Mouse (Mus musculus) heart, adult 8-10 months (tissue): ENCODE measurements around the gene Ece1. TPM values are rescaled to one million over a fixed set of nuclear protein-coding genes. Genes with fewer than 3 reads are reported as not detected.
A peak's percentile ranks its signal among the peaks of the same experiment; 100 is the strongest.
"Not testable (repeated sequence)": the region's sequence is repeated elsewhere in the genome, so short reads cannot be mapped to it uniquely, and the experiment has no call there.

ENCODE experiments used
- DNase-seq: peaks from one replicate; pipeline ENCODE4 v3.0.0; 2022; ENCODE audit warnings: low spot score
- total RNA-seq, 4 experiments: library from RNA; stranded (reverse); gene quantifications; 2 replicates each; pipeline ENCODE4 v1.2.4; 2022

The Ece1 gene
- total RNA-seq = 100 to 1,000 TPM; 101 to 124 (median 116) TPM

GRCm38 (mm10) chr4:137862019-137862418, at the start of gene Ece1:
Gene Ece1 (plus strand): TSS chr4:137862237.
- DNase-seq = peak; percentile 90

GRCm38 (mm10) chr4:137812946-137813708, 48.9 kb upstream of the Ece1 start:
- peak; percentile 62 for DNase-seq

- DNase-seq = peak; percentile 26
These were observed 47.9 kb upstream of the Ece1 start for GRCm38 (mm10) chr4:137814140-137814539.

GRCm38 (mm10) chr4:137815473-137815872, 46.6 kb upstream of the Ece1 start:
- no peak for DNase-seq

- DNase-seq = peak; percentile 50
These were observed 45.8 kb upstream of the Ece1 start for GRCm38 (mm10) chr4:137816216-137816615.

- DNase-seq = no peak
These were observed 43.7 kb upstream of the Ece1 start for GRCm38 (mm10) chr4:137818341-137818740.

GRCm38 (mm10) chr4:137819487-137819886, 42.5 kb upstream of the Ece1 start:
- DNase-seq = no peak

GRCm38 (mm10) chr4:137820721-137821120, 41.3 kb upstream of the Ece1 start:
- DNase-seq = peak; percentile 58

GRCm38 (mm10) chr4:137822537-137822936, 39.5 kb upstream of the Ece1 start:
- no peak for DNase-seq

GRCm38 (mm10) chr4:137823542-137823941, 38.5 kb upstream of the Ece1 start:
- DNase-seq = no peak

- DNase-seq = no peak
These were observed 37.2 kb upstream of the Ece1 start for GRCm38 (mm10) chr4:137824881-137825280.

GRCm38 (mm10) chr4:137830380-137830779, 31.7 kb upstream of the Ece1 start:
- DNase-seq = no peak

GRCm38 (mm10) chr4:137831598-137831997, 30.4 kb upstream of the Ece1 start:
- no peak for DNase-seq

- peak; percentile 85 for DNase-seq
These were observed 26.3 kb upstream of the Ece1 start for GRCm38 (mm10) chr4:137835624-137836337.

GRCm38 (mm10) chr4:137836741-137837140, 25.3 kb upstream of the Ece1 start:
- DNase-seq = no peak

- DNase-seq = peak; percentile 81
These were observed 24.2 kb upstream of the Ece1 start for GRCm38 (mm10) chr4:137837792-137838191.

- no peak for DNase-seq
These were observed 23.2 kb upstream of the Ece1 start for GRCm38 (mm10) chr4:137838791-137839190.

- no peak for DNase-seq
These were observed 22.6 kb upstream of the Ece1 start for GRCm38 (mm10) chr4:137839452-137839851.

GRCm38 (mm10) chr4:137844656-137845055, 17.4 kb upstream of the Ece1 start:
- DNase-seq = peak; percentile 67

- DNase-seq = not testable (repeated sequence)
These were observed 14.4 kb upstream of the Ece1 start for GRCm38 (mm10) chr4:137847651-137848050.

GRCm38 (mm10) chr4:137850161-137850560, 11.9 kb upstream of the Ece1 start:
- DNase-seq = no peak

GRCm38 (mm10) chr4:137851484-137851883, 10.6 kb upstream of the Ece1 start:
- peak; percentile 46 for DNase-seq

GRCm38 (mm10) chr4:137853822-137854221, 8.2 kb upstream of the Ece1 start:
- no peak for DNase-seq
